Mouse (Mus musculus) urinary bladder, adult 18-20 months (tissue): Measurements from ENCODE around the gene Ankrd60.
A peak's percentile ranks its signal among the peaks of the same experiment; 100 is the strongest.

Source experiments
- DNase-seq, 2 experiments: peaks; one replicate each; pipeline ENCODE4 v3.0.0; 2022; ENCODE audit warnings: low spot score in 2 of 2, mixed read lengths in 2 of 2

Ankrd60 gene

DNA sequence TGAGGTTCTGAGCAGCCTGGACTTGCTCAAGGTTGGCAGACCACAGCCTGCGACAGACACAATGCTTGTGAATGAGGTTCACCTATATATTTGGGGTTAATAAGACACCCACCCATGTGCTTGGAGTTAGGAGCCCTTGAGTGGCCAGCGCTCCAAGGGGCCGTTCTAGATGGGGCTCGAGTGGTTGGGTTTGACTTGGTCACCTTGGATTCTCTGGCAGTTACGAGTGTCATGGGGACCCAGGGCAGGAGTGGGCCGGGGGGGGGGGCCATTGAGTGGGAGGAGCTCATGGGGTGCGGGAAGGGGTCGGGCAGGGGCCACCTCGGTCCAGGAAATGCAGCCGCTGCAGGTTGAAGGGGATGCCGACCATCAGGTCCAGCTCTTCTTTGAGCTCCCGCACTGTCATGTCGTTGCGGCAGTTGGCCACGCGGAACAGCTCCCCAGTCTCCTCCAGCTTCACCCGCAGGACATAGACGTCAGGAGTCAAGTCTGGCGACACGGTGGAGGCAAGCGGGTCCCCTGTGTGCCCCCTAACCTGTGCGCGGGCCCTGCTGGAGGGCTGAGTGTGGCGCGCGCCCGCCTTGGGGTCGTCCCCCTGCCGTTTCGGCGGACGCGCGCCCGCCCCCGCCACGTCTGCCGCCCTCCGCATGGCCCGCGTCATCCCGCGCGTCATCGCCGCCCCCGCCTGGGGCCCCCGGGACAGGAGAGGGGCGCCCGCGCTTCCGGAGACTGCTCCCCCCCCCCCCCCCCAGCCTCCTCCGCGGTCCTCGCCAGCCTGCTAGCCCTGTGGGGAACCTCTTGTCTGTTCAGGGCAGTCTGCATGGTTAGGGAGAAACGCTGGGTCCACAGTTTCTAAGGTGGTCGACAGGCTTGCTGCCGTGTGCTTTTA is at the start of gene Ankrd60:
Ankrd60 (minus strand) TSS at position 697 of the 889 bp plus-strand sequence.
- DNase-seq = no peak

DNA sequence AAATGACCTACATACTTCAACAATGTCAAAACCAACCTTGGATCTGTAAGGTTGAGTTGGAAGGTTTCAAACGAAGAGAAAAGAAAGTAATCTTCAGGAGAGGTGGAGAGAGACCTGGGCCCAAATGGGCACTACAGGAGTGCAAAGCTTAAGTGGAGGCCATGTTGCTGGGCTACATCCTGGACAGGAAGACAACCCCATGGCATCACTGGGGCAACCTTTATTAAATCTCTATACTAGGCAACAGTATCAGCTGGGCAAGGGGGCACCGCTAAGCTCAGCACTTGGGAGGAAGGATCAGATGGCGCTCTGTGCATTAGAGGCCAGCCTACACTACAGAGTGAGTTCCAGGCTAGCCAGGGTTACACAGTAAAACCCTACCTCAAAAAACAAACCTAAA is 47.6 kb upstream of the Ankrd60 start:
- no peak for DNase-seq

DNA sequence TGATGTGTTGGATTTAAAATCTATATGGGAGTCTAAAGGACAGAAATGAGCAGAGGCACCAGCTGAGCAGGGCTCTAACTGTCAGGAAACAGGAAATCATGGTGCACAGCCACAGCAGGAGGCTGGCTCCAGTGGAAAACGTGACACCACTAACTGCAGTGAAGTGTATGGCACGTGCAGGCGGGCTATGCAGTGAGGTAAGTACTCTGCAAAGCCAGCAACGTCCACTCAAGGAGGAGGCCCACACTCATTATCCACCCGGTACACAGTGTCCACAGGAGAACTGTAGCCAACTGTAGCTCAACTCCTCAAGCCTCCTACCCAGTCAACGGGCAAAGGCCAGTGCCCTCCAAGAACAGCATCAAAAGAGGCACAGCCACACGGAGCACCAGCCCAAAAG is 46.5 kb upstream of the Ankrd60 start:
- no peak for DNase-seq

DNA sequence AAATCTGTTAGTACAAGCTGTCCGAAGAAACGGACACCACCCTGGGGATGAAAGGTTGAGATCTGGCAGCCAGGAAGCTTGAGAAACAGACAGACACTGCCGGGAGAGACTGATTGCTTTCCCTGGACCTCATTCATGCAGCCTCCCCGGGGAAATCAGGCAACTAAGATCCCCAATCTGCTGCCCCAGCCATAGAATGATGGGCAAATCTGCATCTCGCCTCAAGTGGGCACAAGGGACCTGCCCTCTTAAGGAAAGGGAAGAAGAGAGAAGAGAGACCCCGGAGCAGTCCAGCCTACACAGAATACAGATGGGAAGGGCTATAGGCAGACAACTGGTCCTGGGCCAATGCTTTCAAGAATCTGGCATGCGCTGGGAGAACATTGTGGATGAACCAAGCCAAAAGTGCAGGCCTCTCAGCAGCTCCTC is 44.0 kb upstream of the Ankrd60 start:
- peak in 1 of 2 experiments; percentile 11 for DNase-seq

- DNase-seq = no peak
Observed at GRCm38 (mm10) chr2:173620645-173621044, 42.5 kb upstream of the Ankrd60 start.

DNA sequence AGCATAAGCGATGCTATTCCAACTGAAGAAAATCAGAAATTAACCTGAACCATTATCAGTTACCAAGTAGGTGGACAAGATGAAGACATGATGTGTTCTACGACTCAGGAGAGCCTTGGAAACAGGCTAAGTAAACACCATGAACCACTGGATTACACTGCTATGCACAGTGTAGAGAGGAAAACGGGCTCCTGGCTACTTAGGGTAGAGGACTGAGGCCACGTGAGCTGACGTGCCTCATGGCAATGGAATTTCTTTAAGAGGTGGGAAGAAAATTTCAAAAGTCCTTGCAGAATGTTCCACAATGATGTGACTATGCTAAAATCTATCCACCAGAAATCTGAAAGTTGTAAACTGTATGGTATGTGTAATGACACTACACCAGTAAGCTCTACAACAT is 41.0 kb upstream of the Ankrd60 start:
- no peak for DNase-seq

GRCm38 (mm10) chr2:173616156-173616555 is 38.0 kb upstream of the Ankrd60 start:
- DNase-seq = no peak

- no peak for DNase-seq
Observed at GRCm38 (mm10) chr2:173615378-173616081, 37.4 kb upstream of the Ankrd60 start.

DNA sequence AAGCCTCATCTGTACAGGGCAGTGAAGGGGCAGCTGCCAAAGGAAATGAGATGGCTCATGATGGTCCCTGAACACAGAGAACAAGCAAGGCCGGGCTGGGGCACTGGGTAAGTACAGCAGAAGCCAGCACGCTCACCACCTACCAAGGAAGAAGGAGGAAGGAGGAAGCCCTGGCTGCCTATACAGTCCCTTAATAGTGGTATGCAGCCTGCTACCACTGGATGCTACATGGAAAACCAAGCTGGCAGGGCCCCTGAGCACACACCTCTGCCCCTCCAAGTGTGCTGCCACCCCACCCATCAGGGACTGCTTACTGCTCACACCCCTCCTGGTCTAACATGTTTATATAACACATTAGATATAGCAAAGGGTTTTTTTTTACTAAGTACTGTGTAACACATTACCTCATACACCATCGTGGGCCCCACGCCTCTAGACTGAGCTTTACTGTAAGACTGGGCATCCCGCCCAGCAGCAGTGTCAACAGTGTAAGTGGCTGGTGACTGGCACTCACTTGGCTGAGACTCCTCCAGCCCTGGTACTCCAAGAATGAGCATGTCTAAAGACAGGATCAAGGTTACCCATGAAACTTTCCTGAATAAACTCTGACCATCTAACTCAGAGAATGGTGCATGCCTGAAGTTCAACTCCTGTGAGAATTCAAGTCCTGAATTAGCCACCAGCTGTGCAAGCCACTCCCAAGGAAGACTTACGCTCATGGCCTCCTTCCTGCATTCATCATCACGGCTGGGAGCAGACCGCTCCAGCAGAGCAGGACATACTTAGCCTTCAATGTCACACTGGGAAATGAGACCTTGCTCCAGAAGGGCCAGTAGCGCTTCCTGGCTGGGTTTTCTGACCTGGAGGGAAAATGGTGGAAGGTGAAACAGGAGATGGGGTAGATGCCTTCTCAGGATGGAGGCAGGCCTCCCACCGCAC is 30.1 kb upstream of the Ankrd60 start:
- DNase-seq = no peak

- no peak for DNase-seq
Observed at GRCm38 (mm10) chr2:173606415-173606804, 28.2 kb upstream of the Ankrd60 start.

- DNase-seq = no peak
Observed at GRCm38 (mm10) chr2:173605713-173606414, 27.7 kb upstream of the Ankrd60 start.

GRCm38 (mm10) chr2:173601861-173602260 is 23.7 kb upstream of the Ankrd60 start:
- no peak for DNase-seq

DNA sequence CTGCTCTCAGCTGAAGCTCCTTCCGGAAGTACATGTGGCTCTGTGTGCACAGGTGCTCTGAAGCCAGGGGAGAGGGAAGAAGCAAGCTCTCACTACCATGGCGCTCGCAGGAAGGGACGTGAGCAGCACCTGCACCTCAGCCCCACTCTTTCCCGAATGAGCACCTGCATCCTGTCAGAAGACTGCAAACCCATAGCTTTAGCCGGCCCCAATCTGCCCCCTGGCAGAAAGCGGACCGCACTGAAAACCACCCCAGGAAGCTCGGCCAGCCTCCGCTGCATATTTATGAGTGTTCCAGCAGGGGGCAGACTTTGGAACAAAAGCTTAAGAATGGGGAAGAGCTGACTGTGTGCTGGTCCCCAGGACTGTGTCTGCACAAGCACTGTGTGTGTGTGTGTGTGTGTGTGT is 17.2 kb upstream of the Ankrd60 start:
- no peak for DNase-seq

DNA sequence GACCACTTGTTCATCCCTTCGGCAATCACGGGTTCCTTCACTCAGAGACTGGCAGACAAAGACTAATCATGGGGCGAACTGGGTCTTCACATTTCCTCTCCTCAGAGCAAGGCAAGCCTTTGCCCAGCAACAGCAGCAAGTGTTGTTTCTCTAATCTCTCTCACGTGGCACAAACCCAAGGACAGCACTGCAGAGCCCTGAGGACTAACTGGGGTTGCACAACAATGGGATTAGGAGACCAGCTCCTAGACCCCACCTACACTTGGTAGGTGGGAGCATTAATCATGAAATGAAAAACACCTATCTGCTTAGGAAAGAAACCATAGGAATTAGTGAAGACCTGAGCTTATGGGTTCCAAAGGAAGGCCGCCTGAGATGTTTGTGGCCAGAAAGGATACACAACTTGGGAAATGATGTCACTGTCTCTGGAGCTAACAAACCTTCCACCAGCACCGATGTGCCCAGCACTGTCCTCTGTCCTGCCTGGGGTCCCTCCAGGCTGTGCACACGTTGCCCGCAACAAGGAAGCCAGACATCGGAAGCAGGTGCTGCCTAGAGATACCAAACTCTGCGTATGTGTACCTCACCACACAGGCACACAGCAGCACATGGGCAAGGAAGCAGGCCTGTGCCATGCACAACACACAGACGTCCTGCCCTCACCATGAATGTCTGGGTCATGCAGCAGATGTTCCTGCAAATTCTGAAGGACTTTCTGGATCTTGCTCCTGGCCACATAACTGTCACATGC is 16.3 kb upstream of the Ankrd60 start:
- DNase-seq = no peak

DNA sequence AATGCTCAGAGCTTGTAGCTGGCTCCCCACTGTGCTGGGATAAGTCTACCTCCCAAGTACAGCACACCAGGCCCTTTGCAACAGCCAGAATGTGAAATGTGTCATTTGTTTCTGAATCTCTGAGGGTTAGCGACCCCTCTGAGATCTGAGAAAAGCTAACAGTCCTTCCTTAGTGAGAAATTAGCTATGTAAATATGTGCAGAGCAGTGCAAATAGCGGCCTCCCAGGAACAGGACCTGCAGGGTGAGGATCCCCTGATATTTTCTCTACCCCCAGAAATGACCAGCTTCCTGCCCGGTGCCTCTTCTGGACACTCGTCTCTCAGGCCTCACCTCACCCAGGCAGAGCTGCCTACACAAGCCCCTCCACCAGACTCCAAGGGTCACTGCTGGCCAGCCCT is 15.7 kb upstream of the Ankrd60 start:
- DNase-seq = no peak

- no peak for DNase-seq
Observed at GRCm38 (mm10) chr2:173592781-173593180, 14.6 kb upstream of the Ankrd60 start.

- DNase-seq = no peak
Observed at GRCm38 (mm10) chr2:173587411-173587810, 9.2 kb upstream of the Ankrd60 start.

DNA sequence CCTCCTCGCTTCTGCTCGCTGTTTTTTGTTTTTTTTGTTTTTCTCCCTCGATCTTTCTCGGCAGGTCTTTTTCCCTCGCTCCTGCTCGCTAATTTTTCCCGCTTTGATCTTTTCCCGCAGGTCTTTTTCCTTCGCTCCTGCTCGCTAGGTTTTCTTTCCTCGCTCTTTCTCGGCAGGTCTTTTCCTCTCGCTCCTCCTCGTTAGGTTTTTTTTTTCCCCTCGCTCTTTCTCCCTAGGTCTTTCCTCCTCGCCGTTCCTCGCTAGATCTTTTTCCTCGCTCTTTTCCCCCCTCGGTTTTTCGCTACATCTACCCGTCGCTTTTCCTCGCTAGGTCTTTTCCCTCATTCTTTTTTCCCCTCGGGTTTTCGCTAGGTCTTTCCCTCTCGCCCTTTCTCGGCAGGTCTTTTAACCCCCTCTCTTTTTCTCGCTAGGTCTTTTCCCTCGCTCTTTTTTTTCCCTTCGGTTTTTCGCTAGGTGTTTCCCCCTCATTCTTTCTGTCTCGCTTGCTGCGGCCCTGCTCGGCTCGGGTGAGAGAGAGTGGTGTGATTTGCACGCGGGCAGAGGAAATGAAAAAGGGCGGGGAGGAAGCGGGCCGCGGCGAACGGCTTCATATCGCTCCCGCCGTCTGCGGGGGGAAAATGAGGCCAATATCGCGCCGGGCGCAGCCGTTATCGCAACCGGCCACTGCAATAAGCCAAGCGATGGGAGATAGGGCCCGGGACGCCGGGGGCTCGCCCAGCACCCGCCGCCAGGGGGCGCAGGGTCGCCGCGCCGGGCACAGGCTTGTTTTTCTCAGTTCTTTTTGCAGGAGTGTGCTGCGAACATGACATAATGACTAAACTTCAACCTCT is 8.2 kb upstream of the Ankrd60 start:
- peak; percentile 50 to 70 for DNase-seq

- DNase-seq = no peak
Observed at GRCm38 (mm10) chr2:173585387-173586117, 7.4 kb upstream of the Ankrd60 start.
